Mouse (Mus musculus) embryonic fibroblast, embryonic 13.5 days (primary cell): ENCODE results near the gene 4932438H23Rik.

Source experiments
- CTCF ChIP-seq: IDR thresholded peaks from 2 replicates; pipeline ENCODE4 v1.5.1; 2011; ENCODE audit warnings: mild to moderate bottlenecking, control low read depth, low read length, moderate library complexity, borderline replicate concordance; ENCODE audit not compliant: insufficient read depth
- POLR2A ChIP-seq: IDR thresholded peaks from 2 replicates; pipeline ENCODE4 v1.6.1; 2011; ENCODE audit warnings: low read depth, mild to moderate bottlenecking, control low read depth, low read length, moderate library complexity

DNA sequence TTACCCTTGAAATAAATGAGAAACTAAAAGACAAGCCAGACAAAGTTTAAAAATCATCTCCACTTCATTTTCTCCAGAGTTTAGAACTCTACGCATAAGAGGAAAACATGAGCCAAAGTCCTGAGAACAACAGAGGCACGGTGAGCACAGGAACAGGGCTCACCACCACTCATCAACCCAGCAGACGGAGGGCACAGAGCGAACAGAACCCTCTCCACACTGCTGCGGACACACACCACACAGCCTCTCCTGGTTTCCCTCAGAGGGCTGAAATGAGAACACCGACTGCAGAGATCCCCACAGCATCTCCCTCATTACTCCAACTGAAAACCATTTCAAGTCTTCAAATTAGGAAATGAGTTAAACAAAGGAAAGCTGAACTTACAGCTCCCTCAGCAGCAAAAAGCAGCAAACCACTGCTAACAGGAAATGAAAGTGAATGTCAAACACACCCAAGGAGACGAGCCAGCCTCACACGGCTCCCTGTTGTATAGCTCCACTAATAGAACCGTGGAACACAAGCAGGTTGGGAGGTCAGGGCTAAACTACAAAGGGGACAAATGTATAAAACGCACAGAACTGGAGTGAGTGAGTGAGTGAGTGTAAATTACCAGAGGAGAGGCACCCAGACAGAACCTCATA lies 74.0 kb downstream of the 4932438H23Rik start:
- TF ChIP-seq CTCF (no peak), POLR2A (no peak)
